Mouse (Mus musculus) cerebellum, postnatal 36 days (tissue): ENCODE results near the gene Kdsr.
A peak's percentile ranks its signal among the peaks of the same experiment; 100 is the strongest.

Experiments used
- DNase-seq, 2 experiments: peaks; one replicate each; pipeline ENCODE4 v3.0.0; 2021 to 2022; ENCODE audit warnings: mixed read lengths in 2 of 2

The Kdsr gene

DNA sequence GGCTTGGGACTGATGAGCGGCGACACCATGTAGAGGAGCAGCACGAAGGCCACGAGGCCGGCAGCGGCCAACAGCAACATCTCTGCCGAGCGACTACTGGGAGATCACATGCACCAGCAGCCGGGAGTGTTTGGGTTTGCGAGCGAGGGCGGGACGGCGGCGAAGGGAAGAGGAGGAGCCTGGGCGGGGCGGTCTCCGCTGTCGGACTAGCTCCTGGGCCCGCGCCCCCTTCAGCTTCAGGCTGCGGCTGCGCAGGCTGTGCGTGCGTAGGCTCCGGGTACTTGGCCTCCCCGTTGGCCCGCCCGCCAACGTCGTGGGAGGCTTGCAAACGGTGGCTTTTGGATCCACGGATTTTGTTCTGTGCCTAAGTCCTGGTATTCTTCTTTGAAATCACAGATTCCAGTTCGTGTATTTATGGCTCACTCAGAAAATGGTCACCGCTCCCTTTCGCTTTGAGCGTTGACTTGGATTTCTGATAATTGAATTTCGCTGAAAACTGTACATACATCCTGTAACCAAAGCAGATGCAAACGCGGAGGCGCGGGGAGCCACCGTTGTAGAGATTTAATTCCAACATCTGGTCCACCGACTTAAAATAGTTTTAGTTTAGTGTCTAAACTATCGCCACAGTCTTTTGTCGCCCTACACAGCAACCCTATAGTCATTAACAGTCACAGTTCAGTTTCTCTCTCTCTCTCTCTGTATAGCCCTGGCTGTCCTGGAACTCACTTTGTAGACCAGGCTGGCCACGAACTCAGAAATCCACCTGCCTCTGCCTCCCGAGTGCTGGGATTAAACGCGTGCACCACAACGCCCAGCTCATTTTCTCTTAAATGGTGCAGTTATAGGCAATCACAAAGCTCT, at the start of gene Kdsr:
Kdsr (minus strand) TSS at position 156 of the 864 bp plus-strand sequence.
- peak; percentile 94 to 96 for DNase-seq

DNA sequence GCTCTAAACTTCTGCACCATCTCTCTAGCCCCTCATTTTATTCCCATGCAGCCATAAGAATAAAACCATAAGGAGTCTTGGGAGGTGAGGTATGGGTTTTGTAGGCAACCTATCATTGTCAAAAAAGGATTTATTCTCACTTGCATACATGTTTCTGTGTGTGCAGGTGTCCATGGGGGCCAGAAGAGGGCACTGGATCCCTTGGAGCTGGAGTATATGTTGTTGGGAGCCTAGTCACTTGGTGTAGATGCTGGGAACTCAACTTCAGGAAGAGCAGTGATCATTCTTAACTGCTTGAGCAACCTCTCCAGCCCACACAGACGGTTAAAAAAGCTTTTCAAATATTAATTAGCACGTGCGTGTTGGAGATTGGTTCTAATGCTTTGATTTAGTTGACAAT, 40.4 kb upstream of the Kdsr start:
- DNase-seq = no peak

DNA sequence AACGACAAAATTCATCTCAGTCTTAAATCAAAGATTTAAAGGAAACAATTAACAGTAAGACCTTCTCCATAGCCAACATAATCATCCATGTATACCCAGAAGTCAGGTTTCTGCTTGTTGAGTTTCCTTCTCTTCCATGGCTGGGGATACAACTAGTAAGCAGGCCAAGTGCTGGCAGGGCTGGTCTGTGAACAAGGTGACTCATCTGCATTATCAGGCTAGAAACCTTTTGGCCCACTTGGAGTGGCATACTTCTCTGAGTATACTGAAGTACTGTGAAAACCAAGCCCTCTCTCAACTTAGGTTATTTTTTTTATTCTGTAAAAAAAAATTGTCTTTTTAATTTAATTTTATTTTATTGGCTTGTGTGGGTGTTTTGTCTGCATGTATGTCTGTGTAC, 39.9 kb upstream of the Kdsr start:
- no peak for DNase-seq

DNA sequence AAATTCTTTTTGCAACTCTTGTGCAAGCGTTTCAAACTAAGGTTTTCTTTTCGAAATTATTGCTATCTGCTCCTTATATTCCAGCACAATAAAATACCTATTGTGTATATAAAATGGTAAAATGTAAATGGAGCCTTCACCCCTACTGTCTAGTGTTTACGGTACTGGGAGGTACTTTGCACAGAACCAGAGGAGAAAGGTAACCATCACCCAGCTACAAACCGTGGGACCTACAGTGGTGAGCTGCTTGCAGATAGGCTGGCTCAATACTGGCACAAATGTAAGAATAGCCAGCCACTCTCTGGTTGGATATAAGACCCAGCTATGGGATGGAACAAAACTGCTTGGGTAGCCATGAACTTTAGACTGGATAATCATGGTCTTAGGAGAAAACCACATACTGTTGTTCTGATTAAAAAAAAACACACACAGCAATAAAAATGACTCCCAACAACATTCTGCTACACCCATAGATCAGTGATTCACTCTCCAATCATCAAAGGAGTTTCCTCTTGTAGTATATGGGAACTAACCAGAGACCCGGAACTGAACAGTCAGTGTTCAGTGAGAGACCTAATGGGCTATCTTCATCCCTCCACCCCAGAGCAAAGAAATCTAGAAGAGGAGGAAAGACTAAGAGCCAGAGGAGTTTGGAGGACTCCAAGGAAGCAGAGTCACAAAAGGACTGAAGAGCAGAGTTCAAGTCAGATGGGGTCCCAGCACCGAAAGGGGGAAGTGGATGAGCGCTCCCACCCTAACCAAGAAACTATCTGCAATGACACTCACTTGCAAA, 37.7 kb upstream of the Kdsr start:
- DNase-seq = no peak

DNA sequence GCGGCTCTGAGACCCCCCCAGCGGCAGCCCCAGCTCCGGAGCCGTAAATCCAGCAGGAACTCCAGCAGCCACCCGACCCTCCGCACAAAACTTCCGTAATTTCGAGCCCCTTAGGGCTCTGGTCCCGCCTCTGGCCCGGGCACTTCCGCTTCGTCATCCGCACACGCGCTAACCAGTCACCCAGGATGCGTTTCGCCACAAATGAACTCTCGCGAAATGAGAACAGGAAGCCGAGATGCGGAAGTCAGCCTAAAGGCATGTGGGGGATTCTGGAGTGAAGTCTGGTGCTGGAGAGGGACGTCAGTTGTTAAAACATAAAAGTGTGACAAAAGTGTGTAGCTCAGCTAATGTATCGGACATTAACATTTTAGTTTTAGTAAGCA, 37.0 kb upstream of the Kdsr start, which contains the start of gene Vps4b:
Vps4b (minus strand) TSS at position 187 of the 383 bp plus-strand sequence.
- peak; percentile 87 to 89 for DNase-seq

DNA sequence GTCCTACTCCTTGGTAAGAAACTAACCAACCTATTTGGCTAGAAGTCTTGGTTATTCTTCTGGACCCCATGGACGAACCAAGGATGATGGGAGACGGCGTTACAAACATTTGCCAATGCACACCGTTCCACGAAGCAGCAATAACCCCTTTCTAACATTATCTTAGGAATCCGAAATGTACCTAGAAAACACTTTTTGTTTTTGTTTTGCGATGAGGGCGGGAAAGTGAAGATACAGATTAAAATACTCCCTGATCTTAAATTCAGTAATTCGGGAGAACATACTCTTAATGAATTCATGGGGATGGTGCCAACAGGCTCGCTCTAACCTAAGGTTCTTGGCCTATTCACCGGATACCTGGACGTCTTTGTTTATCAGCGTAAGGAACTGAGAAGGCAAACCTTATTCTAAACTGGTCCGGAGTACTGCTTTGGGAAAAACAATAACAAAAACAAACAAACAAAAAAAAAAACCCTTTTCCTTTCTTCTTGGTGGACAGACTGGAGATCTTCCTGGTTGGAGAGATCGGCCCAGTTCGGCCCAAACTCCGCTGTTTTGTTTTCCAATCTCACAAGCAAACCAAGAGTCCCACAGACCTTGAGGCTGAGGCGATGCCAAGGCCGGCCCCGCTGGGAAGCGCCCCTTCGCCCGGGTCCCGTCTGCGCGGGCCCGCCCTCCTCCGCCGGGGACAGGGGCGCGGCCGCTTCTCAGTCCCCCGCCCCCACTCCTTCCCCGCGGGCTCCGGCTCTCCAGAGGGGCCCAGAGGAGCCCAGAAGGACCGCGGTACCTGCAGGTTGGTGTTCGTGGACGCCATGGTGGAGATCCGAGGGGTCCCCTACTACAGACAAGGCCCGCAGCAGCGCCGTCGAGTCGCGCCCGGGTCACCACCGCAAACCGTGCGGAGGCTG, 36.4 kb upstream of the Kdsr start:
- DNase-seq = no peak

DNA sequence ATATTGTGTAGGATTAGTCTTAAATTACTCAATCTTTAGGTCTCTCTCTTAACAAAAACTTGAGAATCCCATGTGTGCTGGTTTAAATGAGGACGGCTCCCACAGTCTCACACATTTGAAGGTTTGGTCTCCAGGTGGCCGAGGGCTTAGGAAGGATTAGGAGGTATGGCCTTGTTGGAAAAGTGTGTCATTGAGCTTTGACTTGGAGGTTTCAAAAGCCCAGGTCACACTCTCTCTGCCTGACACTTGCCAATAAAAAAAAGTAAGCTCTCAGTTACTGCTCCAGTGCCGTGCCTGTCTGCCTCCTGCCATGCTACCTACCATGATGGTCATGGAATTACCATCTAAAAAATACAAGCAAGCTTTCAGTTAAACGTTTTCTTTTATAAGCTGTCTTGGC, 15.4 kb upstream of the Kdsr start:
- DNase-seq = no peak

DNA sequence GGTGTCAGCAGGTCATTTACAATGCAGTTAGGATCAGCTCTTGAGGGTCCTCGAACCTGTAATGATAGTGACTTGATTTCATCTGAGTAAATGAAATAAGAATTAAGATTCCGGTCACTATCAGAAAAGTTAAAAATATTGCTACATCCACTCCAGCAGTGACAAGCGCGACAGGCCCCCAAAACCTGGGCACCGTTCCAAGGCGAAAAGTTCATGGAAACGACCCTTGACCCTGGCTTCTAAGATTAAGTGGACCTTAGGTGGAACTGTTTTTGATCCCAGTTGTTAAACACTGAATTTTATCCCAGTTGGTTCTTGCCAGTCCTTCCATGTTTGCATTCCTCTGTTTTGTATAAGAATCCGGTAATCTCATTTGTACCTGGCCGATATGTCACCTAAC, 14.6 kb upstream of the Kdsr start:
- DNase-seq = no peak

DNA sequence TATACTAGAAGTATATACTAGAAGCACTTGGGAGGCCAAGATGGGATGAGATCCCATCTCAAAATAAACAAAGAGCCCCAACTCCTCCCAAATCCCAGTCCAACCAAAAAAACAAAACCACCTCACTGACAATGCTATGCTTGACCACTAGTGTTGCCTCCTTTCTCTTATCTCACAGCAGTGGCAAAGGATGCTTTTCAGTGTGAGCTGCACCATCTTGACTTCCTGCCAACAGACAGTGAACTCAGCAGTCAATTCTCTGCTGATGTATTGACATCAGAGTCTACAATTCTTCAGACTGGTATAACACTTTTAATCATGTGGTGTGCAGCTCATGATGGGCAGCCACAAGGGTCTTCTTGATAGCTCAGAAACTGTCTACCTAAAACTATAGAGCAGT, 9.2 kb upstream of the Kdsr start:
- no peak for DNase-seq

DNA sequence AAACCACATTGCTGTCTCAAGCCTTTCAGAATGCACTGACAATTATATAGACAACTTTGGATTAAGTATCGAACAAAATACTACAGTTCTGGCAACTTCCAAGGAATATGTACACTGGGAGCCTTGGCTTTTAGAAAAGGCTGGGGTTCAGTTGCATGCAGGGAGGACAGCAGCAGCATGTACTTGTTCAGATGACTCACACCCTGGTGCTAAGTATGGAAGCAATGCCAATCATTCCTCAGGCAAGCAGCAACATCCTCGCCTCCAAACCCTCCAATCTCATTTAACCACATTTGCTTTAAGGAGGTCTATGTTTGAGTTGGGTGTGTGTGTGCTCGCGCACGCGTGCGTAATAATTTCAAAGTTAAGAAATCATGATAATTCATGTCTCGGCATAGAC, 6.2 kb upstream of the Kdsr start:
- DNase-seq = no peak

DNA sequence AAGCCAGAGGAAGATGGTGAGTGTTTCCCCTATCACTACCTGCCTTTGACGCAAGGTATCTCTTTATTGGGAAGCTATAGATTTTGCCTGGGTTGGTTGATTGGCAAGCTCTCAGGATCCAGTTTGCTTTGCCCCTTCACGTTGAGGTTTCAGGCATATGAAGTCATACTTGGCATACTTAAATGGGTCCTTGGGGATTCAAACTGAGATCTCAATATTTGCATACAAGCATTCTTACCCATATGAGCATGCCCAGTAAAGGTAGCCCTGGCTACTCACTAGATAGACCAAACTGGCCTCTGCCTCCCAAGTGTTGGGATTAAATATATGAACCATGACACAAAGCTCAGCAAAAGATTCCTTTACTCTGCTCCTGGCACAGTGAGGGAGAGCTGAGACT, 5.3 kb upstream of the Kdsr start:
- no peak for DNase-seq

DNA sequence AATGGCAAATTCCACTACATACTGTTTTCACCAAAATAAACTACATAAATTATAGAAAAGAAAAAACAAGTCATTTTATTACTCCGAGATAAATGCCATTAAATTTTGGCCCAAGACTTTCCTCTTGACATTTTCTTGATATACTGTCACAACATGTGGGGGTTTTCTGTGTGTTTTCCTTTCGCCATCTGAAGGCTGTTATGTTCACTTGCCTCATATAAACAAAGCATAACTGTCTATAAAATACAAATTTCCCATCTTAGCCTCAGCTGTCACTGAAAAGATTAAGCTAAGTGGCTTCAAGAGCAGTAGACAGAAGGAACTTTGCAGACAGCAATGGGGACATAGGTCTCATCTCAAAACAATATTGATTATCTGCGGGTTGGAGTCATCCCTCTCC, 4.8 kb upstream of the Kdsr start:
- no peak for DNase-seq

DNA sequence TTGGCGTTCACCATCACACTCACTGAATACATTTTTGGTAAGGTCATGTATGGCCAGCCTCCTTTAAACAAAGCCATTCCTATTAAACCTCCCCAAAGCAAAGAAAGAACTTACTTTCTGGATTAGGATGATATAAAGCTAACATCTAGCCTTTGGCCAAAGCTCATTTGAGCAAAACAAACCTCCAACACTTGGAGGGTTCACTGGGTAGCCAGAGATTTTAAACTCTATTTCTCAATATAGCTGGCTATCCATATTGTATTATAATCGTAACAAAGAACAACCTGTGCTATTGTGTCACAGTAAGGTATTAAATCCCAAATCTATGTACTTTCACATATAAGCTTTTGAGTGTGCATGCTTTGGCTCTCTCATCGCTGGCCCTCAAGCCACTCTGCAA, 1.2 kb upstream of the Kdsr start:
- DNase-seq = no peak

DNA sequence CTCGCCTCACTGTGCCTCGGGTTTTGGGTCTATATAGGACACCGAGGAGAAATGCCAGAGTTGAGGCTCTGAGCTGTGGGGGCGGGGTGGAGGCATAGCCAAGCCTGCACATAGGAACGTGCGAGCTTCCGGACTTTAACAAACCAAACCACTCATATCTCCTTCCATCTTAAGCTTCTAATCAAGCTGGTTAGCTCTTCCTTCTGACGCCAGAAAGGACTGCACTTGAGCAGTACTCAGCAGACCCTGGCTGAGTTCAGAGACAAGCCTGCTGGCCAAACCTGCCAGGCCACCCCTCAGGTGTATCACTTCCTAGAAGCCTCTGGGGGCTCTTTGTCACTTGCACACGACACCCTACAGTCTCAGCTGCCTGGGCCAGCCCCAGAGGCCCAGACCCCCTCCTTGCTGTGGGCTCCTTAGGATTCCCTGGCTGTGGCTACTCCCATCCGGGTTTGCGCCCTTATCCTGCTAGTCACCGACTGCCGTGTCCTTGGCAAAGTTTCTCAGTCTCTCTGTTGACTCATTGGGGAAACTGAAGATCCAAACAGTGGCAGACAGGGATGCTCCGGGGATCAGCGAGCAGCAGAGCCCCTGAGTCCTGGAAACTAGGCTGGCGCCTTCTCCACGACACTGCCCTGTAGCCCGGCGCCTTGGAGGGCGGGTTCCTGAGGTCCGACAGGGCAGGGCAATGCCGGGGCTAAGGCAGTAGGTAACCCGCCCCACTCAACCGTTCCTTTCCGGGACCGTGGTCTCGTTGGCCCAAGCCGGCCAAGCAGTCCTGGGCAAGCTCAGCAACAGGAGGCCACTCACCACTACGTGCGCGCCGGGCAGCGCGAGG, 574 bp downstream of the Kdsr start:
- DNase-seq = peak; percentile 19 to 20

DNA sequence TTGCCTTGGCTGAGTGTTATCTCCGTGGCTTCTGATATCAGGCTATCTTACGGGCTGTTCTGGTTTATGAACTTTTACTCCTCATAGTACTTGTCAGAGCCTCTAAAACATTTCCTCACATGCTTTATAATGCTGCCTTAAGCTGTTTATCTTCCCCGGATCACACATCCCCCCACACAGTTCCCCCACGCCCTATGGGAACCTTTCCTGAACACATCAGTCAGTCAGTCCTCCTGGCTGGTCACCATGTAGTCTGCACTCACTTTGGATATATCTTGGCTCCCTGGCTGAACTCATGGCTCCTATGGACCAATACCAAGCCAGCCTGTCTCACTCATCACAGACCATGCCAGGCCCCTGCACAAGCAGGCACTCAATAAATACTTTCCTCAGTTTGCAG, 2.9 kb downstream of the Kdsr start:
- DNase-seq = no peak

DNA sequence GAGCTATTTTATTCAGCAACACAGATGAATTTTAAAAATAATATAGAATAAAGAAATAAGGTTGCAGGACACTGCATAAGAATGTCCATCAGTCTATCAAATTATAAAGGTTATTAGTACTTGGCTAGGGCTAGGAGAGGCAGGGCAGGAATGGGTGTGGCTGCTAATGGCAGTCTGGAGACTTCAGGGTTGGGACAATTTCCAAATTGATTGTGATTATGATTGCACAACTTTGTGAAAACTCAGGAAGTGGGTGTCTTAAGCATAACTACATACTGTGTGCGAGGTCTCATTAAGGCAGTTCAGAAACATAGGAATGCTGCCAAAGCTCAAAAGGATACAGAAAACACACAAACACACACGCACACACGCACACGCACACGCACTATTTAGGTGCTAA, 7.5 kb downstream of the Kdsr start:
- no peak for DNase-seq

DNA sequence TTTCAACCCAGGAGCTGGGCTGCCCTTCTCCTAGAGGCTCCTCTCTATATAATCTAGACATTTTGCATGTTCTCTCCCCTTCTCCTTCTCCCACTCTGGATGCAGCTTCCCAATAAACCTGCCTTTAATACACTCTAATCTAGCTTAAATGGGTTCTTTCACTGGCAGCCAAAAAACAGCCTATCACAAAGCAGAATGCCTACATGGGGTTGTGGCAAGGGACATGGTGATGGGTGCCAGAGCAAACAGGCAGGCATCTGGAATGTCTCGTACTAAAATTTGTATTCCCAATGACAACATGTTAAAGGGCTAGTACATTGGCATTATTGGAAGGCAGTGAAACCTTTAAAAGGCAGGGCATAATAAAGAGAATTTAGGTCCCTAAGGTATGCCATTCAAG, 8.9 kb downstream of the Kdsr start:
- DNase-seq = no peak

DNA sequence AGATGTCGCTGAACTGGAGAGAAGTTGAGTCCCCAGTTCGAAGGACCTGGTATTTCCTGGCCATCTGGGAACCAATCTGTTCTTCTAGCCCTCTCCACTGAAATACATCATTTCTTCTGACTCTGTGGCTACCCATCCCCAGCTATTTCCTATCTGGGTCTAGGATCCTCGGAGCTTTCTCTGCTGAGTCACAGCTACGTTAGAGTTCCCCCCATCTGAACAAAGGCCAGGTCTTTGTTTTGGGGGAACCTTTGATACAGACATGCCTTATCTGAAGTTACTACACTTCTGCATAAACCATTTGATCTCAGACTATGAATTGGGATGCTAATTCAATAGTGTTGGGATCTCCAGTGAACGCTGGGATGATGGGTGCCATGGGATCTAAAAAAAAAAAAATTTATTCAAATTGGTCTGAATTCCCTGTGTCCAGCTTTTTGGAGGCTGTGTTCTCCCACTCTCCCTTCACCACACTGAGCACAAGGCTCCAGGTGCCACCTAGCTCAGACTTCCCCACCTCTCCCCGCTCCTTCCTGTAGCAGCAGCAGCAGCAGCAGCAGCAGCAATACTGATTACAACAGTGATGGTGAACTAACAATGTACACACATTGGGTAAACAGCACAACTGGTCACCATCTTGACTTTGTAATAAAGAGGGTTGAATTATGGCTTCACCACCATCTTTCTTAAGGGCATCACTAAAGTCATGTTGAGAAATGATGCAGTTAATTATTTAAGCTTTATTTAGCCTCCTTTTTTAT, 10.8 kb downstream of the Kdsr start:
- DNase-seq = no peak

DNA sequence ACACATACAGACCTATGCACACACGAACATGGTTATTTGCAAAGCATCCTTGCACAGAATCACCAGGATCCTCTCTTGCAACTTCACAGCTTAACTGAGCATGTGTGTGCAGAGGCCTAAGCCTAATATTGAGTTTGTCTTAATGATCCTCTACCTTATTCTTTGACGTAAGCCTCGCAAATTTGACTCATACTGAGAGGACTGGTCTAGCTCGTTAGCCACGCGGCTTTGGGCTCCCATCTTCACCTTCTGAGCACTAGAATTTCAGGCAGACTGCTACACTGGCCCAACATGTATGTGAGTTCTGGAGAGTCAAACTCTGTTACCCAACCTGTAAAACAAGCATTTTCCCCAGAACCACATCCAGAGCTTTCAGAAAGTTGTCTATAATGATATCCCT, 16.5 kb downstream of the Kdsr start:
- no peak for DNase-seq

DNA sequence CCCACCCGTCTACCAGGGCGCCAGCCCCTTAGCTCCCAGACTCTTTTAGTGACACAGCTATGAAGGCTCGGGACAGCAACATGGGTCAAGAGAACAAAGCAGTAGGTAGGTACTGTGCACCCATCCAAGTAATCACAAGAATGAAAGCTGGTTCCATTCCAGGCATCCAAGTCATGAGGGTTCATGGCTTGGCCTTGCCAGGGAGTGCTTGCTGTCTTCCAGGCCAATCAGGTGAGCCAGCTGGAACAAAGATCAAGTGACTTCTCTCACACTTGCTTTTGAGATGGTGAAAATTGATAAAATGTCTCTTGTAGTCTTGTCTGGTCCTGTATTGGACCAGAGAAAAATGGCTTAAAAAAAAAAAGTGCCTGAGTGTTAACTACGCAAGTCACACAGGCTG, 18.8 kb downstream of the Kdsr start:
- no peak for DNase-seq

DNA sequence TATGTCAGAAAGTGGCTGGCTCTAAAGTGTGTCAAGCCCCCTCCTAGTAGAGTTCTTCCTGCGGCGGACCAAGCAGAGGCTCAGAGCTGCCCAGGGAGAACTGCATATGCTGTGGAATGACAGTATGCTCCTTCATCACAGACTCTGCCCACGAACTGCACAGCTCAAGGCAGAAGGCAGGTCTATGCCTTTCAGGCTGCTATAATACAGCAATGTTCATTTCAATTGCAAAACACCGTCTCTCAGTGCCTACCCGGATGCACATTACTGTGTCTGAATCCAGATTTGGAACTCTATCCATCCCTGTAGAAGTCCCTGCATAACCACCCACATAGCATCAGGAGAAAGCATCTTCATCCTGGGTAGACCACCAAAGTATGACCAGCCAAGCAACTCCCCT, 19.7 kb downstream of the Kdsr start:
- DNase-seq = no peak
